Mouse (Mus musculus) gastrocnemius, adult 2 months (tissue): ENCODE measurements at regions not wholly inside any gene's neighbourhood (a gene's known extent, or its start where the extent isn't known, plus 50 kb on each side); places are given as distances from the start of the nearest gene placed in this dataset.

ENCODE experiments used
- DNase-seq: peaks from one replicate; pipeline ENCODE4 v3.0.0; 2022
- H3K27ac ChIP-seq: fragments of 200-600 bp; 2 replicates; pipeline ENCODE4 v1.8.1; 2022; ENCODE audit warnings: mild to moderate bottlenecking
- H3K4me3 ChIP-seq: fragments of 200-600 bp; 2 replicates; pipeline ENCODE4 v1.8.1; 2022; ENCODE audit warnings: mild to moderate bottlenecking, moderate library complexity
- CTCF ChIP-seq: fragments of 200-600 bp; IDR thresholded peaks from 2 replicates; pipeline ENCODE4 v1.8.1; 2022; ENCODE audit warnings: antibody characterized with exemption, mild to moderate bottlenecking, moderate library complexity
- intact Hi-C: fragments of 180-260 bp; cut with DNase I; formaldehyde crosslinking; loops from one replicate; pipeline ENCODE4 v1.15.1; 2025

- Histone ChIP-seq H3K4me3 (no peak overlapping the region), H3K27ac (no peak overlapping the region)
- DNase-seq, result no peak
- intact Hi-C loops, result no loop called here
- no peak for TF ChIP-seq CTCF
Measured at GRCm38 (mm10) chr13:97673107-97673506, 87.3 kb downstream of the Gm10260 start.

GRCm38 (mm10) chr13:97672038-97672675, 88.3 kb downstream of the Gm10260 start:
- intact Hi-C loops, result no loop called here
- no peak for TF ChIP-seq CTCF
- no peak for DNase-seq

GRCm38 (mm10) chr13:97669366-97669765, 91.1 kb downstream of the Gm10260 start:
- intact Hi-C loops, result no loop called here
- H3K4me3 ChIP-seq, result no peak overlapping the region

More at GRCm38 (mm10) chr13:97672038-97672675, 88.3 kb downstream of the Gm10260 start:
- Histone ChIP-seq H3K4me3 (no peak overlapping the region), H3K27ac (no peak overlapping the region)

GRCm38 (mm10) chr13:97668910-97669309, 91.5 kb downstream of the Gm10260 start:
- no peak for TF ChIP-seq CTCF
- Histone ChIP-seq H3K4me3 (no peak overlapping the region), H3K27ac (no peak overlapping the region)
- no peak for DNase-seq
- intact Hi-C loops, result no loop called here

More at GRCm38 (mm10) chr13:97669366-97669765, 91.1 kb downstream of the Gm10260 start:
- no peak for TF ChIP-seq CTCF
- H3K27ac ChIP-seq, result no peak overlapping the region
- DNase-seq, result no peak

- intact Hi-C loops, result no loop called here
- DNase-seq, result no peak
- Histone ChIP-seq H3K27ac (no peak overlapping the region), H3K4me3 (no peak overlapping the region)
- no peak for TF ChIP-seq CTCF
Measured at GRCm38 (mm10) chr13:97667313-97667712, 93.1 kb downstream of the Gm10260 start.

GRCm38 (mm10) chr13:97666761-97667160, 93.7 kb downstream of the Gm10260 start:
- intact Hi-C loops, result no loop called here
- DNase-seq, result no peak
- H3K4me3 ChIP-seq, result no peak overlapping the region
- no peak for TF ChIP-seq CTCF
- no peak overlapping the region for H3K27ac ChIP-seq

- Histone ChIP-seq H3K4me3 (no peak overlapping the region), H3K27ac (no peak overlapping the region)
- DNase-seq, result no peak
- TF ChIP-seq CTCF, result no peak
- intact Hi-C loops, result no loop called here
Measured at GRCm38 (mm10) chr13:97665226-97665625, 95.2 kb downstream of the Gm10260 start.

- Histone ChIP-seq H3K27ac (peak overlapping the region; percentile 61), H3K4me3 (no peak overlapping the region)
- TF ChIP-seq CTCF, result no peak
- peak; percentile 83 for DNase-seq
- intact Hi-C loops, result no loop called here
Measured at GRCm38 (mm10) chr13:97662741-97663140, 97.7 kb downstream of the Gm10260 start.

GRCm38 (mm10) chr13:97656618-97657017, 103.8 kb downstream of the Gm10260 start:
- Histone ChIP-seq H3K4me3 (no peak overlapping the region), H3K27ac (no peak overlapping the region)
- no peak for DNase-seq
- intact Hi-C loops, result no loop called here
- no peak for TF ChIP-seq CTCF

- intact Hi-C loops, result no loop called here
- TF ChIP-seq CTCF, result no peak
- no peak overlapping the region for H3K4me3 ChIP-seq
- no peak for DNase-seq
- no peak overlapping the region for H3K27ac ChIP-seq
Measured at GRCm38 (mm10) chr13:97652279-97652678, 108.2 kb downstream of the Gm10260 start.

GRCm38 (mm10) chr13:97651761-97652160, 108.7 kb downstream of the Gm10260 start:
- no peak overlapping the region for H3K27ac ChIP-seq
- no peak overlapping the region for H3K4me3 ChIP-seq
- no peak for DNase-seq
- intact Hi-C loops, result no loop called here
- no peak for TF ChIP-seq CTCF

GRCm38 (mm10) chr13:97651176-97651575, 109.3 kb downstream of the Gm10260 start:
- intact Hi-C loops, result no loop called here
- Histone ChIP-seq H3K27ac (no peak overlapping the region), H3K4me3 (no peak overlapping the region)
- no peak for DNase-seq
- no peak for TF ChIP-seq CTCF

GRCm38 (mm10) chr13:97650191-97650590, 110.2 kb downstream of the Gm10260 start:
- TF ChIP-seq CTCF, result no peak
- Histone ChIP-seq H3K27ac (no peak overlapping the region), H3K4me3 (no peak overlapping the region)
- DNase-seq, result no peak
- intact Hi-C loops, result no loop called here

GRCm38 (mm10) chr13:97647486-97647885, 112.9 kb downstream of the Gm10260 start:
- no peak overlapping the region for H3K4me3 ChIP-seq
- TF ChIP-seq CTCF, result no peak
- intact Hi-C loops, result no loop called here
- H3K27ac ChIP-seq, result no peak overlapping the region
- DNase-seq, result no peak

- TF ChIP-seq CTCF, result no peak
- no peak overlapping the region for H3K27ac ChIP-seq
- DNase-seq, result no peak
- no peak overlapping the region for H3K4me3 ChIP-seq
- intact Hi-C loops, result no loop called here
Measured at GRCm38 (mm10) chr13:97646021-97646385, 114.4 kb downstream of the Gm10260 start.
